Mouse (Mus musculus) kidney, adult 18-20 months (tissue): Measurements from ENCODE around the gene Olfr356.

Experiments
- DNase-seq: peaks from one replicate; pipeline ENCODE4 v3.0.0; 2021

Olfr356 gene

DNA sequence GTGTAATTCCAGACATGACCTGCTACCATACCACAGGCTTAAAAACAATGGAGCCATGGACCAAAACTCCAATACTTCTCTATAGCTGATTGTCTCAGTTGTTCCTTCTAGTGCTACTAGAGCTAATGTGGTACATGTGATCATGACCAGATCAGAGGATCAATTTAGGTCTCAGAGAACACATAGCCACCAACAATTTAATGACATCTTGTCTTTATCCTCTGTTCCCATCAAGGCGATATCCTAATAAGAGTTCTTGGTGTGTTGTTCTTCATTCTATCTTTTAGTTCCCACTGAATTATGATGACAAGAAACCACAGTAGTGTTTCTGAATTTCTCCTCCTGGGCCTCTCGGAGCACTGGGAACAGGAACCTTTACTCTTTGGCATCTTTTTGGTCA is at the start of gene Olfr356:
Gene Olfr356 (plus strand): TSS at position 301 of the 400 bp plus-strand sequence.
- DNase-seq: no peak

DNA sequence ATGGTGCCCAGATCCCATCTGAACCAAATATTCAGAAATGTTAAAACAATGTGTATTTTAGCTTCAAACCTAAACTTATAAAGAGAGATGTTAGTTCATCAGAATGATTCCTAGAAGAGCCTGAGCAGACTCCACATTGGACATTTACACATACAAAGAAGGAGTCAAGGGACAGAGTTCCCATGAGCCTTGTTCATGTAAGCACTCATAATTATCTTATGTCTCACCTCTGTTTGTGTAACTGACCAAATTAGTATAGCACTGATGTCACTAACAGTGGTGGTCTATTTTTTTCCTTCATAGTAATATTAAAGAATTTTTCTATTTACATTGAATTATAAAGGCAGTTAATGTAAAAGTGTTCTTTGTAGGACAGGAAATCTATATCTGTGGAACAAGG is 44.1 kb upstream of the Olfr356 start, which contains the start of gene Olfr353:
Gene Olfr353 (minus strand): TSS at position 101 of the 400 bp plus-strand sequence.
- no peak for DNase-seq

DNA sequence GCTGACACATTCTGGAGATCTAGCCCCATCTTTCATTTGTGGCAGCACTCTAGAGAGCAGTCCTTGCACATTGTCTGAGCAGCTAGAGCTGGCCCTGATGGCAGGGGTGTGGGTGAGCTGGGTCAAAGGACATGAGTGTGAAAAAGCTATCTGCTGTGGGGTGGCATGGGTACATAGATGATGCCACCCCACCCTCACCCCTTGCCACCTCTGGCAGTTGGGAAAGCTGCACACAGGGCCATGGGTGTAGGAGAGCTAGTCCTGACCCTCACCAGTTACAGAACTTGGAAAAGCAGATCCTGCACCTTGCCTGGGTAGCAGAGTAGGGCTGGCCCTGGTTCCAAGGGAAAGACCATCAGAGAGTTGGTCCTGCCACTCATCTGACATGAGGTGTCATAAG is 39.8 kb upstream of the Olfr356 start:
- DNase-seq: no peak

DNA sequence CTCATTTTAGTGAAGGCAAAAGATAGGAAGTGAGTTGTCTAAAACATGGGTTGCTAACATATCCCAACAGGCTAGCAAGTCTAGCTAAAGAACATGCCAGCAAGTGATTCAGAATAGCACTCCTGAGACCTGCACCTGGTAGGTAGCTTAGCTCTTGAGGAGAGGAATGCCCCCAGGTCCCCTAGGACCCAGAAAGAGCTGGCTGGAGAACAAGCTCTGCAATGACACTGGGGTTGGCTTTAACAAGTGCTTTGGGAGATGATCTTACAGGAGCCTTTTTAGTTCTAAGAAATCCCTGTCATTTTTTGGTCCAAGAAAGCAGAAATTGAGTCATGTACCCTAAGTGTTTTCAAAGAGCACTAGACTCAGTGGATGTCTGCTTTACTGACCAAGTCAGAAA is 31.5 kb upstream of the Olfr356 start, which contains the start of gene Olfr354:
Gene Olfr354 (plus strand): TSS at position 301 of the 400 bp plus-strand sequence.
- DNase-seq: no peak

GRCm38 (mm10) chr2:36928797-36929196 is 8.1 kb upstream of the Olfr356 start, which contains the start of gene Olfr355:
Gene Olfr355, minus strand, starts transcription at chr2:36928897.
- DNase-seq: no peak
